Mouse (Mus musculus): ENCODE measurements at regions not wholly inside any gene's neighbourhood (a gene's known extent, or its start where the extent isn't known, plus 50 kb on each side); places are given as distances from the start of the nearest gene placed in this dataset.
"Not testable (repeated sequence)": the region's sequence is repeated elsewhere in the genome, so short reads cannot be mapped to it uniquely, and the experiment has no call there.

GRCm38 (mm10) chr17:82379371-82379770, 641.2 kb upstream of the Slc8a1 start:
- intact Hi-C loops (cut with DNase I; ENCODE audit: low total_unique reads); DNase-seq: not testable (repeated sequence)

- intact Hi-C loops (cut with DNase I; ENCODE audit: low total_unique reads) = no loop called here
Observed at GRCm38 (mm10) chr17:82378248-82378820, 640.2 kb upstream of the Slc8a1 start.

GRCm38 (mm10) chr17:82377176-82377592, 639.0 kb upstream of the Slc8a1 start:
- no peak for DNase-seq
- intact Hi-C loops (cut with DNase I; ENCODE audit: low total_unique reads) = no loop called here

More at GRCm38 (mm10) chr17:82378248-82378820, 640.2 kb upstream of the Slc8a1 start:
- no peak for DNase-seq

GRCm38 (mm10) chr17:82367876-82368275, 629.7 kb upstream of the Slc8a1 start:
- no peak for DNase-seq
- intact Hi-C loops (cut with DNase I; ENCODE audit: low total_unique reads) = no loop called here

- intact Hi-C loops (cut with DNase I; ENCODE audit: low total_unique reads) = no loop called here
- DNase-seq = no peak
Observed at GRCm38 (mm10) chr17:82366001-82366400, 627.8 kb upstream of the Slc8a1 start.

GRCm38 (mm10) chr17:82348636-82349035, 610.5 kb upstream of the Slc8a1 start:
- intact Hi-C loops (cut with DNase I; ENCODE audit: low total_unique reads) = no loop called here

GRCm38 (mm10) chr17:82331429-82331828, 593.3 kb upstream of the Slc8a1 start:
- DNase-seq = no peak
- intact Hi-C loops (cut with DNase I; ENCODE audit: low total_unique reads) = no loop called here

More at GRCm38 (mm10) chr17:82348636-82349035, 610.5 kb upstream of the Slc8a1 start:
- no peak for DNase-seq

- intact Hi-C loops (cut with DNase I; ENCODE audit: low total_unique reads) = no loop called here
- DNase-seq = no peak
Observed at GRCm38 (mm10) chr17:82312191-82312590, 574.0 kb upstream of the Slc8a1 start.

- intact Hi-C loops (cut with DNase I; ENCODE audit: low total_unique reads) = no loop called here
Observed at GRCm38 (mm10) chr17:82306347-82306746, 568.2 kb upstream of the Slc8a1 start.

GRCm38 (mm10) chr17:82277728-82278127, 539.6 kb upstream of the Slc8a1 start:
- no peak for DNase-seq
- intact Hi-C loops (cut with DNase I; ENCODE audit: low total_unique reads) = no loop called here

More at GRCm38 (mm10) chr17:82306347-82306746, 568.2 kb upstream of the Slc8a1 start:
- DNase-seq = no peak

- intact Hi-C loops (cut with DNase I; ENCODE audit: low total_unique reads) = no loop called here
- DNase-seq = no peak
Observed at GRCm38 (mm10) chr17:82273946-82274345, 535.8 kb upstream of the Slc8a1 start.

GRCm38 (mm10) chr17:82272845-82273244, 534.7 kb upstream of the Slc8a1 start:
- intact Hi-C loops (cut with DNase I; ENCODE audit: low total_unique reads) = no loop called here
- no peak for DNase-seq

- intact Hi-C loops (cut with DNase I; ENCODE audit: low total_unique reads); DNase-seq: not testable (repeated sequence)
Observed at GRCm38 (mm10) chr17:82266842-82267241, 528.7 kb upstream of the Slc8a1 start.

GRCm38 (mm10) chr17:82252362-82252761, 514.2 kb upstream of the Slc8a1 start:
- intact Hi-C loops (cut with DNase I; ENCODE audit: low total_unique reads) = no loop called here
- DNase-seq = no peak

GRCm38 (mm10) chr17:82251841-82252240, 513.7 kb upstream of the Slc8a1 start:
- intact Hi-C loops (cut with DNase I; ENCODE audit: low total_unique reads) = no loop called here
- DNase-seq = no peak

- intact Hi-C loops (cut with DNase I; ENCODE audit: low total_unique reads) = no loop called here
- no peak for DNase-seq
Observed at GRCm38 (mm10) chr17:82238361-82238760, 500.2 kb upstream of the Slc8a1 start.

GRCm38 (mm10) chr17:82237456-82237855, 499.3 kb upstream of the Slc8a1 start:
- no peak for DNase-seq
- intact Hi-C loops (cut with DNase I; ENCODE audit: low total_unique reads) = no loop called here

- intact Hi-C loops (cut with DNase I; ENCODE audit: low total_unique reads) = no loop called here
- no peak for DNase-seq
Observed at GRCm38 (mm10) chr17:82215728-82216623, 477.8 kb upstream of the Slc8a1 start.

GRCm38 (mm10) chr17:82199981-82200380, 461.8 kb upstream of the Slc8a1 start:
- intact Hi-C loops (cut with DNase I; ENCODE audit: low total_unique reads) = no loop called here
- no peak for DNase-seq

- intact Hi-C loops (cut with DNase I; ENCODE audit: low total_unique reads) = no loop called here
- no peak for DNase-seq
Observed at GRCm38 (mm10) chr17:82199031-82199642, 461.0 kb upstream of the Slc8a1 start.

Measured in gastrocnemius, postnatal 14 days (tissue).